Mouse (Mus musculus) liver, embryonic 11.5 days (tissue): ENCODE data around the gene Phldb1. TPM values are rescaled to one million over a fixed set of nuclear protein-coding genes. Genes with fewer than 3 reads are reported as not detected.

Experiments
- ATAC-seq: fragments of 200-750 bp; cut with Nextera tagmentation; replicated peaks from 2 replicates; pipeline ENCODE4 v1.8.0; 2017; ENCODE audit warnings: moderate number of reproducible peaks, mild to moderate bottlenecking, moderate TSS enrichment, moderate library complexity; ENCODE audit not compliant: low FRiP score
- DNase-seq: peaks from one replicate; pipeline ENCODE4 v3.0.0-alpha.2; 2017; ENCODE audit warnings: low spot score
- H3K27ac ChIP-seq: fragments of 300-500 bp; sonication (generic); 2 replicates; pipeline ENCODE4 v1.5.1; 2014; ENCODE audit warnings: mild to moderate bottlenecking, low read depth, low read length, control low read depth
- H3K27me3 ChIP-seq: fragments of 300-500 bp; sonication (generic); replicated peaks from 2 replicates; pipeline ENCODE4 v1.6.1; 2014; ENCODE audit warnings: low read length, mixed read lengths; ENCODE audit not compliant: control insufficient read depth, insufficient read depth
- H3K36me3 ChIP-seq: fragments of 300-500 bp; sonication (generic); 2 replicates; pipeline ENCODE4 v1.6.1; 2014; ENCODE audit warnings: mild to moderate bottlenecking, low read length, moderate library complexity, mixed read lengths; ENCODE audit not compliant: control insufficient read depth, insufficient read depth
- H3K4me1 ChIP-seq: fragments of 300-500 bp; sonication (generic); replicated peaks from 2 replicates; pipeline ENCODE4 v1.6.1; 2014; ENCODE audit warnings: low read length, mixed read lengths; ENCODE audit not compliant: control insufficient read depth, insufficient read depth
- H3K4me2 ChIP-seq: fragments of 300-500 bp; sonication (generic); 2 replicates; pipeline ENCODE4 v1.6.1; 2014; ENCODE audit warnings: mild to moderate bottlenecking, control low read depth, moderate library complexity
- H3K4me3 ChIP-seq: fragments of 300-500 bp; sonication (generic); 2 replicates; pipeline ENCODE4 v1.5.1; 2014; ENCODE audit warnings: low read depth, low read length, control low read depth
- H3K9ac ChIP-seq: fragments of 300-500 bp; sonication (generic); 2 replicates; pipeline ENCODE4 v1.6.1; 2014; ENCODE audit warnings: low read depth, low read length, control low read depth
- H3K9me3 ChIP-seq: fragments of 300-500 bp; sonication (generic); 2 replicates; pipeline ENCODE4 v1.6.1; 2016; ENCODE audit warnings: low read length, inconsistent platforms, mixed read lengths; ENCODE audit not compliant: control insufficient read depth
- WGBS: fragments of 180-500 bp; shearing (Covaris S2); extraction: QIAGEN DNeasy Blood & Tissue Kit; methylation state at CpG from one replicate; pipeline ENCODE4 v1.1.7; 2014; 5-methylcytosine and 5-hydroxymethylcytosine counted together
- polyA plus RNA-seq: library from polyadenylated mRNA; unstranded; fragments of >200 nt; fragmentation: Nextera tagmentation; extraction: Ambion mirVana; gene quantifications from 2 replicates; pipeline ENCODE4 v1.2.1, GENCODE M21; 2014

Gene Phldb1
- polyA plus RNA-seq, 1 experiment from 2014 or later = 10.9 TPM

DNA sequence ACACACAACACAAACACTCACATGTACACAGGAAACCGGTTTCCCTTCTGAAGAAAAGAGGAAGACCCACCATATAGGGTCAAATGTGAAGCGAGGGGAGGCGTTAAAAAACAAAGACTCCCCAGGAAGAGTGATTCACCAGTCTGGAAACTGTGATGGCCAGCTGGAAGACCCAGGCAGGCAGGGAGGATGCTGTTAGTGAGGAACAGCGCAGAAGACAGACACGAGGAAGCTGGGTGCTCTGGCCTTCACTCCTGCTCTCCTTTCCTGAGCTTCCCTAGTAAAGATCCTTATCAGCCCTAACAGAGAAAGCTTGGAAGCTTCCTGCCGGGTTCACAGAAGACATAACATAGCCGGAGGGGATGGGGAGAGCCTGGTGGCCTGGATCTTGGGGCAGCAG lies 12.0 kb downstream of the Phldb1 start:
- H3K4me2 ChIP-seq = no peak overlapping the region
- ATAC-seq = no peak
- 29% methylated on average over 7 of the region's 7 CpGs for WGBS
- H3K4me1 ChIP-seq = peaks cover 25% of the 10 kb centered on the region
- H3K36me3 ChIP-seq = no peaks in the 10 kb centered on the region
- H3K4me3 ChIP-seq = no peak overlapping the region
- H3K9ac ChIP-seq = no peak overlapping the region
- no peak for DNase-seq
- no peaks in the 10 kb centered on the region for H3K27me3 ChIP-seq
- no peaks in the 10 kb centered on the region for H3K9me3 ChIP-seq
- H3K27ac ChIP-seq = no peak overlapping the region

DNA sequence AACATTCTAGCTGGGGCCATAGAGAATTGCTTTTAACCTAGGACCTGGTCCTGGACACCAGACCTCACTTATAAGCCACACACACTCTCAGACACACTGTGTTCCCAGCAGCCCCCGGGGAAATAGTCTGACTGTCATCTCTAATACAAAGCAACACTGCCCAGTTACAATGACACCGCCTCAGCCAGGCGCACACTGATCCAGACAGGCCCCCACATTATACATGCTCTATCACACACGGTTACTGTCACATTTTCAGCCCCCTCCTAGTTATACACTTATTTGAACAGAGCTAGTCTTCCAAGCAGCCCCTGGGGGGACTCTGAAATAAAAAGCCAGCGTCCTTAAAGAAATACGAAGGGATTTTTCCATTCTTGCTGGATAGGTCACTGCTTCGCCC lies 12.4 kb downstream of the Phldb1 start:
- no peak overlapping the region for H3K4me2 ChIP-seq
- H3K4me3 ChIP-seq = no peak overlapping the region
- H3K9ac ChIP-seq = no peak overlapping the region
- peaks cover 25% of the 10 kb centered on the region for H3K4me1 ChIP-seq
- no peaks in the 10 kb centered on the region for H3K9me3 ChIP-seq
- DNase-seq (no peak), ATAC-seq (no peak)
- no peaks in the 10 kb centered on the region for H3K27me3 ChIP-seq
- 72% methylated on average over 7 of the region's 7 CpGs for WGBS
- 0 out of 2 replicates have a peak overlapping the region, but pooled peaks have one; percentile 39 for H3K27ac ChIP-seq
- H3K36me3 ChIP-seq = no peaks in the 10 kb centered on the region

DNA sequence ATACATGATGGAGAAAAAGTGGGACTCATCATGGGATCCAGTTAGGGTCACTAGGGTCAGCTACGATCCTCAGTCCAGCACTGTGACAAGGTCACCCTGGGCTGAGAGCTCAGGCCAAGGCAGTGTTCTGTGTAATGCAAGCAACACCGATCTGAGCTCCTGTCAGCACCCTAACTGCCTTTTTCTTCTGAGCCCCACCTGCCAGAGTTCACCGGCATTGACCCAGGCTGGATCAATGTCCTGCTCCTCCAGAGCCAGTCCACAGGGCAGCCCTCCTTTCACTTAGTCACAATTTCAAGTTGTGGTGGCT lies 13.2 kb downstream of the Phldb1 start:
- H3K4me3 ChIP-seq = no peak overlapping the region
- ATAC-seq = no peak
- no peaks in the 10 kb centered on the region for H3K36me3 ChIP-seq
- WGBS = 73% methylated on average over 3 of the region's 3 CpGs
- no peaks in the 10 kb centered on the region for H3K27me3 ChIP-seq
- H3K9me3 ChIP-seq = no peaks in the 10 kb centered on the region
- H3K9ac ChIP-seq = no peak overlapping the region
- DNase-seq = no peak
- peak overlapping the region; percentile 87 for H3K4me2 ChIP-seq
- H3K27ac ChIP-seq = no peak overlapping the region; the same call in 1 of the 2 replicates
- peaks cover 25% of the 10 kb centered on the region for H3K4me1 ChIP-seq

DNA sequence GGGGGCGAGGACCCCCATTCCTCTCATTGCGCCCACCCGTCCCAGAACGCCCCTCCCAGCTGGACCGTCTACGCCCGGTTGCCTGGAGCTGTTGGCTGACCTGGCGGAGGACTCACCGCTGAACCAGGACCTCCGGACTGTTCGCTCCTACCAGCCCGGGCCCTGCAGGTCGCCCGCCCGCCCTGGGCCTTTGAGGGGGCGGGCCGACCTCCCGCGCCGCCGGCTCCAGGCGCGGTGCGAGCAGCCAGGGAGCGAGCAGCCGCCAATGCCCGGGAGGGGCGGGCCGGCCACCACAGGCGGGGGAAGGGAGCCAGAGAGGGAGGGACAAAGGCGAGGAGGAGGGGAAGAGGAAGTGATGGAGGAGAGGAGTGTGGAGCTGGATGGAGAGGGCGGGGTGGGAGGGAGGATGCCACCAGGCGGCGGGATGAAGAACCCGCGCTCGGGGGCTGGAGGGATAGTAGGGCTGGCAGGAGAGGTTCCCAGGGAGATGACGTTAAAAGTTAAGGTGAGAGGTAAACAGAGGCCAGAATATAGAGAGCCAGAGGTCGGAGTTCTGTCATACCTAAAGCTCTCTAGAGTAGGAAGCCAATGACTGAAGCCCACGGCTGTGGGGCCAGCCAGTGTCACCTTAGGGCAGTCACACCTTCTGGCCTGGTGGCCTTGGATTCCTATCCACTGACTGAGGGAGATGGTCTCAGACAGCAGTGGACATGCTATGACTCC lies 13.7 kb downstream of the Phldb1 start:
- ATAC-seq (peak; percentile 75), DNase-seq (peak; percentile 81)
- H3K4me3 ChIP-seq = peak overlapping the region; percentile 64
- H3K27ac ChIP-seq = peak overlapping the region; percentile 54
- H3K4me2 ChIP-seq = peak overlapping the region; percentile 87
- H3K27me3 ChIP-seq = no peaks in the 10 kb centered on the region
- 1% methylated on average over 40 of the region's 40 CpGs for WGBS
- no peaks in the 10 kb centered on the region for H3K36me3 ChIP-seq
- no peaks in the 10 kb centered on the region for H3K9me3 ChIP-seq
- H3K4me1 ChIP-seq = peaks cover 29% of the 10 kb centered on the region
- peak overlapping the region; percentile 66 for H3K9ac ChIP-seq

DNA sequence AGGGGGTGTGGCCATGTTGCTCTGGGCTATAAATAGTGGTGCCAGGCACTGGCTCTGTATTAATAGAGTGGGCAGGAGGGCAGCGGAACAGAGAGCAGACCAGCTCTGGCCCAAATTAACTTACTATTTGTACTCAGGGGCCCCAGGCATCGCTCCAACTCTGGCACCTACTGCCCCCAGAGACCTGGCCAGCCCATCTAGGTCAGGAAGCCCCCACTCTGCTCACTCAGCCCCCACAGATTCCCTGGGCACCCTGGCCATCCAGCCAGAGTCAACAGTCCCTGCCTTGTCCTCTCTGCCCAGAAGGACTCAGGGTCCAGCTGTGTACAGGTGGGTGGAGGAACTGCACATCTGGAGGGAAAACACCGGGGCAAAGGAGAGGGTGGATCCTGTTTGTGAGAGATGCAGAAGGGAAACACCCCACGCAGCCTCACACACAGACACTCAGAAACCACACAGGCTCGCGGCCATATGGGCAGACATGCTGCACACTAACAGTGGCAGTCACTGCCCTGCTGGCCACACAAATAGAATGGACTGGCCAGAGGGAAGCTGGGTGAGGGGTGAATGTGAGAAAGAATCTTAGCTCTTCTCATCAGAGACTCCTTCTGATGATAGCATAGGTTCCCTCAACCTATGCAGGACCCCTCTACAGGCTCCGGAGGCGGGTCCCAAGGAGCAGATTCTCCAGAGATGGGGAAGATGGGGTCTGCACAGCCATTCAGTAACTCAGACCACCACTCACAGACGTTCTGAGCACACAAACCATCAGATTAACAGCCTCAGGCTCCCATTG lies 14.4 kb downstream of the Phldb1 start:
- no peaks in the 10 kb centered on the region for H3K27me3 ChIP-seq
- peak overlapping the region; percentile 87 for H3K4me2 ChIP-seq
- no peaks in the 10 kb centered on the region for H3K36me3 ChIP-seq
- H3K9ac ChIP-seq = peak overlapping the region; percentile 66
- H3K9me3 ChIP-seq = no peaks in the 10 kb centered on the region
- H3K4me1 ChIP-seq = peaks cover 29% of the 10 kb centered on the region
- DNase-seq (no peak), ATAC-seq (no peak)
- H3K27ac ChIP-seq = peak overlapping the region; percentile 54
- WGBS = 26% methylated on average over 9 of the region's 9 CpGs
- peak overlapping the region; percentile 64 for H3K4me3 ChIP-seq

DNA sequence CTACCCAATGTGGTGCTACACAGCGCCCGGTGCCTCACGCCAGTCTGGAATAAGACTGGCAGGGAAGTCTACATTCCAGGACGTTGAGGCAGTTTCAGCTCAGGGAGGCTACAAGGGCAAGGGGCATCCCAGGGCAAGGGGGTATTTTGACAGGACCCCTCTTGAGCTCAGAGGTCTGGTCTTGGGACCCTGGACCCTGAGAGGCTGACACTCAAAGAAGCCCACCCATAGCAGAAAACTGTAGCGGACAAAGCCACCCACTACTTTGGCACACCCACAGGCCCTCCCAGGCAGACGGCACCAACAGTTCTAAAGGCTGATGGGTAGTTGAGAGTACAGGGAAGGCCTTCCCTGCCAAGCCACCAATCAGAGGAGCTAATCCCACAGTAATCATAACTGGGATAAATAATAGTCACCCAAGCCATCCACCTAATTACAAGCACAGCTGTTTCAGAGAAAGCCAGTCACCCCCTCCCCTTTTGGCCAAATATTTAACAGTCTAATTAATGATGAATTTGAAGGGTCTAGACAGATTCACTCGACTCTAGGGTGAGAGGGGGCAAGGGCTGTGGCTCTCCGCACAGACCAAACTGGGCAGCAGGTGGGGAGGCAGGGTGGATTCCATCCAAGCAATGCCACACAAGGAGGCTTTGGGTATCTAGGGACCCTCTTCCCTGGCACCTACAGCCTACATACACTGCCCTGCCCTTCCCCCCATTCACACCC lies 15.2 kb downstream of the Phldb1 start:
- Histone ChIP-seq H3K27ac (no peak overlapping the region), H3K4me1 (peaks cover 29% of the 10 kb centered on the region), H3K4me2 (peak overlapping the region; percentile 87), H3K36me3 (no peaks in the 10 kb centered on the region), H3K9ac (no peak overlapping the region), H3K4me3 (0 out of 2 replicates have a peak overlapping the region, but pooled peaks have one; percentile 64), H3K9me3 (no peaks in the 10 kb centered on the region), H3K27me3 (no peaks in the 10 kb centered on the region)
- WGBS = 81% methylated on average over 8 of the region's 8 CpGs
- DNase-seq (no peak), ATAC-seq (no peak)

DNA sequence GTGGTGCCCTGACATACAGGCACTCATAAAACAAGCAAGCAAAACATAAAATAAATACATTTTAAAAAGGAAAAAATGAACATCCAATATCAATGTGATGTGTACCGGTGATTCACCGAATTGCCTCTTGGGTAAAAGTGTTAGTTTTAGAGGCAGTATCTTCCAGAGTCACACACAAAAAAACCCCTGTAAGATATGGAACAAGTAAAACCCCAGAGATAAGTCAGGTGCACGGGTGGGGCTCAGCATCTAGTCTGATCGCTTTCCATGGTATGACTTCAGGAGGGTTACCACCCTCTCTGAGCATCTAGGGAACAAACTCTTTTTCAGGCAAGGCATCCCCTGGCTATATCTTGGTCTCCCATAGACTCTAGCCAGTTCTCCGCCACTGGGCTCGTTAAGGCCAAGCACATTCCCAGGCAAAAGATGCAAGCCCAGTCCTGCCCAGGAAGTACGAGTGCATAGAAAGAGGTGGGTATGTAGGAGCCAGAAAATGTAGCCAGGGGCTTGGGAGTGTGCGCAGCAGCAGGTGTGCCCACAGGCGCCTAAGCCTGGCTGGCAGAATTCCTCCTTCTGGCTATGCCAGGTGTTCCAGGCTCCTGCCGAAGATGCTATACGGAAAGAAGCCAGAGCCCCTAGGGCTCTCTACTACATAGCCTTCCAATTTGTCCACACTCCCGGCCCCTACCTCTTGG lies 15.9 kb downstream of the Phldb1 start:
- DNase-seq (no peak), ATAC-seq (no peak)
- Histone ChIP-seq H3K4me3 (no peak overlapping the region), H3K36me3 (no peaks in the 10 kb centered on the region), H3K4me2 (no peak overlapping the region), H3K27ac (no peak overlapping the region), H3K27me3 (no peaks in the 10 kb centered on the region), H3K4me1 (peaks cover 29% of the 10 kb centered on the region), H3K9me3 (no peaks in the 10 kb centered on the region), H3K9ac (no peak overlapping the region)
- 78% methylated on average over 12 of the region's 12 CpGs for WGBS

DNA sequence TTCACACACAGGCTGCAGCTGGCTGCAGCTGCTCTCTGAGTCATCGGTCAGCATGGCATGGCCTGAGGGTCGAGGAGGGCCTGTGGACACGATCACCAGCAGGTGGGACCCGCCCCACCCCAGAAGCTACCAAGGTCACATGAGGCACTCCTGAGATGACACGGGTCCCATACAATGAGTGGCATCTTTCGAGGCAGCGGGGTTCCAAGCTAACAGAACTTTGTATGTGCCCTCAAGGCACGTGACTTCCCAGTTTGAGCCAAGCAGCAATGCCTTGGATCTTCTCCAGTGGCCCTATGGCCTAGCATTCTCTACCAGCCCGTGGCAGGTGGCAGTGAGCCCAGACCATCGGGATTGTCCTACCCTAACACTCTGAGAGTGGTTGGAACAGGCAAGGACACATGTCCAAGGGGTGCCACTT lies 17.2 kb downstream of the Phldb1 start:
- Histone ChIP-seq H3K4me2 (no peak overlapping the region), H3K9me3 (no peaks in the 10 kb centered on the region), H3K36me3 (no peaks in the 10 kb centered on the region), H3K4me3 (no peak overlapping the region), H3K9ac (no peak overlapping the region), H3K27ac (no peak overlapping the region), H3K4me1 (peaks cover 26% of the 10 kb centered on the region), H3K27me3 (no peaks in the 10 kb centered on the region)
- ATAC-seq (no peak), DNase-seq (no peak)
- WGBS = 75% methylated on average over 10 of the region's 10 CpGs
